Mouse (Mus musculus) thymus, postnatal 25 days (tissue): Measurements from ENCODE around the gene Astn2.

Source experiments
- DNase-seq: peaks from one replicate; pipeline ENCODE4 v3.0.0; 2022

Astn2 gene

DNA sequence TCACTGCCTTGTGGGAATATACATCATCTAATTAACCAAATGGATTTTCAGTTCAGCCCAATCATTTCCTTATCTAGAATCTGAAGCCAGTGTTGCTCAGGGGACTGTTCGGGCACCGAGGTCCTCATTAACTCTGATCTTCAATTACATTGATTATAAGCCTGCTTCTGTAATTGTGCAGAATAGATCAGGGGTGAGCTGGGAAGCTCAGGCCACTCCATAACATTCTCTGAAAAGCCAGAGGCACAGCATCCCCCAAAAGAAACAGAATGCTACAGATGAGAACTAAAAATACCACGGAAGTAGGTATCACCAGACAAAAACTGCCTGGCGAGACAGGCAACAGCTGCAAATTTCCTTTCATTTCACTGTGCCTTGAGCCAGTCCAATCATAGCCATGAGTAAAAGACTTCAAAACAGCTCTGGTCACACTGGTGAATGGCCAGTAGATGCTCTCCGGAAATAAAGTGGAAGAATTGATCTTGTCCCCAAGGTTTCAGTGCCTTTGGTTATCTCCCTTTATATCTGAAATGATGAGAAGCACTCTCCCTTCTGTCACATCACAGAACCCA, 445.1 kb downstream of the Astn2 start:
- DNase-seq, result no peak

DNA sequence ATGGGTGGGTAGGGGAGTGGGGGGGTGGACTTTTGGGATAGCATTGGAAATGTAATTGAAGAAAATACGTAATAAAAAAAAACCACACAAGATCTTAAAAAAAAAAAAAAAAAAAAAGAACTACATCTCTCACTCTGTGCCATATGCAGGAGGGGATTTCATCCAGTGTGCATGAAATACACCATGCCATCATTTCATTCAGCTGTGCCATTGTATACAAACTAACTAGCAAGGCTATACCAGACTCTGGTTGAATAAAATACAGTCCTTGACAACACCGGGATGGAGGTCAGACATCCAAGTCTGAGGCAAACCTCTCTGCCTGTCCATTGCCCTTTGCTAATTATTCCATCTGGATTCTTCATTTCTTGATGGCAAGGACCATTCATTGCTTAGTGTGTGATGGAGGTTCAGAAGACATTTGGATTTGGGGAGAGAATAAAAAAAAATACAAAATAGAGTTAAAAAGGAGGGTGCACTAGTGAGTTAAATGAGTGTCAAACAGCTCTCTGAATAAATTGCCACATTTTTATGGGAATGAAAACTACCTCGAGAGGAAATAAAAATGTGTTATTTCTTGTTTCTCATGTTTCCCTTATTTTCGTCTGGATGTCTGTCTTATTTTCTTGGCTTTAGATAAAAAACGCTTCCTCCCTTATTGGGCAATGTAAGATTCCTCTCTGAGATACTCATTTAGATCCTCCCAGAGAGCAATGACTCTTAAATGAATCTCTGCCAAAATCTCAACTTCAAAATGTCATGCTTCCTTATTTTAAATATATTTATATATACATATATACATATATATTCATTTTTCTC, 445.8 kb downstream of the Astn2 start:
- DNase-seq, result no peak

DNA sequence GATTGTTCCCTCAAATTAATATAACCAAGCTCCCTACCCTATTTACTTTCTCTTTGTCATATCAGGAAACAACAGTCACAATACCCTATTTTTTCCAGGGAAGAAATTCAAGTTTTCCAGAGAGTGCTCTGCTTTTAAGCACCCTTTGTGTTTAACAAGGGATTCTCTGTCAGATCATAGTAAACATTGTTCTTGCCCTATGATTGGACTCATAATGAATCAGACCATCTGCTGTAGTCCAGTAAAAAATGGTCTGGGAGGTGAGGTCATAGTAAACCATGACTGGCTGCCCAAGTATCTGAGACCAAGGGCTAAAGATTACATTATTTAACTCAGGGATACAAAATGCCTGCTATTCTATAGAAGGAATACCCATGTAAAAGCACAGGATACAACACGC, 452.5 kb downstream of the Astn2 start:
- DNase-seq, result no peak

DNA sequence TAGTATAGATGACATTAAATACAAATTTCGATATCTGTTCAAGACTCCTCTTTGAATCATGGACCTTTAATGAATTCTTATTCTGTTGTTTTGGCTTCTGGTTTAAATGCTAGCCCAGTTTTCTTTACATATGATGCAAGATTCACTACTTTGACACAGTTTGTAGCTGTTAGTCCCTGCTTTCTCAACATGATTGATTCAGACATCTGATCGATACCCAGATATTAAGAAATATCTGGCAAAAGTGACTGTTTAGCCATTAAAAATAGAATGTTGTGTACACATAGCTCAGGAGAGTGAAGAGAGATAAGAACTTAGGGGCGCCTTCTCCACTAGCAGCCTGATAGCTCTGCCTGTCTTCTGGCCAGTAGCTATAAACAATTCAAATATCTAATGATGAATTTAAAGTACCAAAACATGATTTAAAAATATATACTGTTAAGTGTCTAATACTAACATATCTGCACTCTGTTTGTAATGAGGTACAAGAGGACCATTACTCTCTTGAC, 457.2 kb downstream of the Astn2 start:
- no peak for DNase-seq

DNA sequence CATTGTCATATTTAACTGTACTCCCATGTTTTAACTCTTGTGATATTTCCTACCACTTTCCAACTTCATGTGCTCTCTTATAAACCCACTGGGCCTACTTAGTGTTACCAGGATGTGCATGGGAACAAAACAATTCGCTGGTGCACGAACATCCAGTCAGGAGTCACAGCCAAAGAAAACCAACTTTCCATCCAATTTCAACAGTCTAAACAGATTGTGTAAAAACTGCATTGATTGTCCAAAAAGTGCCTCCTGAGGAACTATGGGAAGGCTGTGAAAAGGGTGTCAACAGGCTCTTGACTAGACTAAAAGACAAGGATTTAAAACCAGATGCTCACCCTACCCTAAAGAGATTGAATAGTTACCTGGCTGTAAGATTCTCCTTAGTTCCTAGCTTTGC, 458.4 kb downstream of the Astn2 start:
- no peak for DNase-seq

DNA sequence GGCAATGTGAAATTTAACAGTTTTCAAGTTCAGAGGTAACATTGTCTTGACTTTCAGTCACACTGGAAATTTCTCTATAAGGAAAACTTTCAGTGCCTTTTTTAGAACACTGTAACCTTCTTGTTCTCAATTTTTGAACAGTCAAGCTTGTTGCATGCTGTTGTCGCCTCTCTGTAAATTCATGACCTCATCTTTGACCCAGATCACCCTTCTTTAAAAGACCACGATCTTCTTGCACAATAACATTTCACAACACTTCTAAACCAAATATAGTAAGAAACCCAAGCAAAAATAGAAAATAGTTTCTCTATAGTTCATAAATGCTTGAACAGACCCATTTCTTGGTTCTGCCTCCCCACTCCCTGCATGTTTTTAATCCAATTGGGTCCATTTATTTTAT, 473.5 kb downstream of the Astn2 start:
- no peak for DNase-seq

DNA sequence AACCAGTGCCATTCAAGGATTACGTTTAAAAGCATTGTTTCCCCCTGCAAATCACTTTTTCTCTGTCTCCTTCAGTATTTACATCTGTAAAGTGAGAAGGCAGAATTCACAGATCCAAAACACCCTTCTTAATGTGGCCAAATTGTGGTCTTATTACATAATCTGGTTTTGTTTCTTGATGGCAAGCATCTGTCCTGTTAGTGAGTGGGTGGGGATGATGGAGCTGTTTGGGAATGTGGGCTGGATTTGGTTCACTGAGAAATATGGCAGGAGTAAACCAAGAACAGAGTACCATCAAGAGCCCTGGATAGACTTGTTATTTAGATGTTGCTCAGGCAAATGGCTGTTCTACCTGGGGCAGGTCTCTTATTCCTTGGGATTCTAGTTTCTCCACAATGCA, 484.1 kb downstream of the Astn2 start:
- no peak for DNase-seq

DNA sequence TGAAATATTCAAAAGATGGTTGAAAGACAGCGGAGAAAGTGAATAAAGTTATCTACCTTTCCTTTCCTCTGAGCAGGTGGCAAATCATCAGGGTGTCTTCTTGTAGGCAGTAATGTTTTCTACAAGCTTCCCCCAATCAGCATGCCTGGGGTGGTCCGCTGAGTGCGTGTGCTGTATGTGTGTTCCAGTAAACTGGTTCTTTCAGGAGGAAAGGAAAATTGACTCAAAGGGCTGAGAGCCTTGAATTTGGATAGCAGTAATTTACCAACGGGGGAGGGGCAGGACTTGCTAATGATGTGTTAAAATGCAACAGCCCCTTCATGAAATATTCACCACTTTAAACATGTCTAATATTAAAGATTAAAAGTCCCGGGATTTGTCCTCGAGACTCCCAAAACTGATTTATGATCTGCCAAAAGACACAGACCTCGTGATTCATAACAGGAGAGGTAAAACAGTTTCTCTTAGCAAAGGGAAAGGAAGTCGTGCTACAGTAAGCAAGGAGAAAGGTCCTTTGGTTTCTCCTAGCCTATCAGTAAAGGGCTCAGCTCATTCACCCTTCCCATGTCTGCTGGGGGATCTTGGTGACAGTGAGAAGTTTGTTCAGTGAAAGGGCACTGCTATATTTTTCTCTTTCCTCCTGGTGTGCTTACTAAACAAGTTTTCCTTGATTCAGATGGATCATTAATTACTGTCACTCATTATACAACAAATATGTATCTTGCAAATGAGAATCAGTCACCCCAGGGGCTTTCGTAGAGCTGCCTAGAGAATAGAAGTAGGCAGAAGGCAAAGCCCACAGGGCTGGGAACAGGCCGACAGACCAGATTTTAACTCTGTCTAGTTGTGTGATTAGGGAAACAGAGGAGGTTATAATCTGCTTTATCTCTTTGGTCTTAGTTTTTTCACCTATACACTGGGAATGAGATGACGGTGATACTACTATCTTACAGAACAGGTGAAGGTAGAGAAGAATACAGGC, 488.1 kb downstream of the Astn2 start:
- DNase-seq, result no peak

DNA sequence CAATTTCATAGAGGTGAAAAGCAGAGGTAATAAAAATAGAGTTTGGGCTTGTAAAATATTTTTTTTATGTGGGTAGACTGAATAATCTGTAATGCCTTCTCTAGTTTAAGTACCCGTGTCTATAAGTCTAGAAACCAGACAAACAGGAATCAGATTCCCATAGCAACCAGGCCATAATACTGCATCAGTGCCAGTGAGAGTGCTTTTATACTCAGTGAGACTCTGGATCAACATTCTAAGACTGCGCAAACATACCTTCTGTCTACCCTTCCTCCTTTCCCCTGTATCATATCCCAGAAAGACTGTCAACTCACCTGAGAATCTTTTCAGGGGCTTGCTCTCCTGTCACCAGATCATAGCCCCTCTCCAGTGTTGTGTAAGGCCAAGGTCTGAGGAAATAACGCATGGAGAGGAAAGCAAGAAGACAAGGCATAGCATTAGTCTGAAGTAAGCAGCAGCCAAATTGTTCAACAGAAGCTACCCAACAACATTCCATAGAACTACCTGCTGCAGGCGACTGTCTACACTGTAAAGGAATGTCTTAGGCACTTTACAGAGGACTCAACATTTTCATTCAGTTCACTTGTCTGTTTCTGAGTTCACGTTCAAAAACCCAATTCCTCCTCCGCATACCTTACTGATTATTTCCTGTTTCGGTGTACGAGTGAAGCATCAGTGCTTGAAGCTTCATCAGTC, 492.0 kb downstream of the Astn2 start:
- DNase-seq, result no peak

DNA sequence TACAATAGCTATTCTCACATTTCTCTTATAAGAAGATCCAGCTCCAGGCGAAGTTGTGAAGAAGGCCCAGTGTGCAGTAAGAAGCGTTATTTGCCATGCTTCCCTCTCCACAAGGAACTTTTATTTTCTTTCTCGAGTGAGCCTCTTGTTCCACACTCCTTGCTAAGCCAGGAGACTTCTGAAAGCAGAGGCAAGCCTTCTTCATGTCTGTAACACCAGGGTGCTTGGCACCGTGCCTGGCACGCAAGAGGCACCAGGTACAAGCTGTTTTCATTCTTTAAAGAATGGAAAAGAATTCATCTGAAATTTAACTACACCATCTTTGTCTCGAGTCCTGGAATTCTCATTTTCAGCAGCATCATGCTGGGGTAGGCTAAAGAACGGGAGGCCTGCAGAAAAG, 496.8 kb downstream of the Astn2 start:
- no peak for DNase-seq

DNA sequence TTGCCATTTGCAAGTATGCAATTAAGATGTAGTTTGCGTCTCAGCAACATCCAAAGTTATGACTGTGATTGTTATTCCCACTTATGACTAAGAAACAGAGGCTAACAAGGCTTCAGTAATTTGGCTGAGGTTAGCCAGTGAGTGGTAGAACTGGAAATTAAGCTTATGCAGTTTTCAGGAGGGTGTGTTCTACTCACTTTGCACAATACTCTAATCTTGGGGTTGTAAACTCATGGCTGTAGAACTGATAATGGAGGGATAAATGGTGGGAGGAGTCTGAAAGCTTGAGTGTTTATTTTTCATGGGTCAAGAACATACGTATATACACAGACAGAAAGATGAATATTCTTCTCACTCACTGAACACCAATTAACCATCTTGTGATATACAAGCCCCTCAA, 499.4 kb downstream of the Astn2 start:
- DNase-seq, result no peak

DNA sequence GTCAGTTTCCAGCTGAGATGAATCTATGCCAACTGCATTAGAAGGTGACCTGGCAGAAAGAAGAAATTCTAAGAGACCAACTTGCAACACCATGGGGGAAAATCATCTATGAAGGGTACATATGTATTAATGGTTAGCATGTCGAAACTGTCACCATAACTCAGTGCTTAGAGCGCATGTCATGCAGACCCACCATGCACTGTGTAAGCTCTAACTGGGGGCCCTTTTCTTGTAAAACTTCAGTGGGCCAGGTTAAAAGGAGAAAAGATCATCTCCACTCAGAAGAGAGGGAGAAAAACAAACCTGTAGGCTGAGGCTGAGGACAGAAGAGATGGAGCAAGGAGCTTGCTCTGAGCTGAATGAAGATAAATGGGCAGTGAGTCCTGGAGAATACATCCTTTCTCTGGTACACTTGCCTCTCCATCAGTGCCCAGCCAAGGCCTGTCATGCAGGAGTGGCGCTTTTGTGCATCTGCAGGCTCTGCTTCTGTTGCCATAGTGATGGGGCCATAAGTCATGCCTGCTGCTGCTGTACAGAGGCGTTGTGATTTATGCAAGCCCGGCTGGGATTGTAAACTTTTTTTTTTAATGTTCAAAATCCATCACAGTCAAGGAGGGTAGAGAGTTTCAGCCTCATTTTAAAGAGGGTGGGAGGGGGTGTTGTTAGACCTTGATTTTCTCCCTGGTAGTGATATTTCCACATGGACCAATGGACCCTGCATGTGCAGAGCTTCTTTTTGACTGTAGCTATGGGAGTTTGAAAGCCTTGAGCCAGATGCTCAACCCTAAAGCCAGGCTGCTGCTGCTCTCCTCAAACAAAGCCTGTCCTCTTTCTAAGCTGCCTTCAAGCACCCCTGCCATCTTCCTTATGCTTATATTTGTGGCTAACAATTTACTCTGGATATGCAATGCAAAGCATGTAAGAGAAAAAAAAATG, 508.1 kb downstream of the Astn2 start:
- no peak for DNase-seq

DNA sequence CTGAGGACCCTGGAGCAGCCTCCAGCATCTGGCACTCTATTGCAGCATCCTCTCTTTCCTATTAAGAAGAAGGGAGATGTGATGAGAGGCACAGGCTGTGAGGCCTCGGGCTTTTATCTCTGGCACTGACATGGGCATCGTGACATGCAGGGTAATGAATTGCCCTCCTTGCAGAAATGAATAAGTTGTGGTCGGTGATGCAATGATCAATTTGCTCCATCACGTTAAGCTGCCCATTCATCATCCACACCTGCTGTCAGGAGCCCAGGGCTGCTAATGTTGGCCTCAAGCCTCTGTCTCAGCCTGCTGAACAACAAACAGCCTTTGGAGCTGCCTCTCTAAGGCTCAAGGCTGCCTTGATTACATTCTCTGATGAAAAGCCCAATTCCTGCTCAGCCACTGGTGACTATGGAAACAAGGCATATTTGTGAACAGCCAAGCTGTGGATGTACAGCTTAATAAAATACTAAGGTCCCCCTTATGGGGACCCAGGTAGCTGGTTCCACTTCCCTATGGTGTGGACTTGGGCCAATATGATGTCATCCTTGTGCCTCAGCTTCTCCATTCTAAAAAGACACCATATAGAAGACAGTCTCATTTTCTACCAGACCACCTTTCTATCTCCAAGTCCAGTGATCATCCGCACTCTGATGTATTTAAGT, 515.9 kb downstream of the Astn2 start:
- DNase-seq, result no peak

DNA sequence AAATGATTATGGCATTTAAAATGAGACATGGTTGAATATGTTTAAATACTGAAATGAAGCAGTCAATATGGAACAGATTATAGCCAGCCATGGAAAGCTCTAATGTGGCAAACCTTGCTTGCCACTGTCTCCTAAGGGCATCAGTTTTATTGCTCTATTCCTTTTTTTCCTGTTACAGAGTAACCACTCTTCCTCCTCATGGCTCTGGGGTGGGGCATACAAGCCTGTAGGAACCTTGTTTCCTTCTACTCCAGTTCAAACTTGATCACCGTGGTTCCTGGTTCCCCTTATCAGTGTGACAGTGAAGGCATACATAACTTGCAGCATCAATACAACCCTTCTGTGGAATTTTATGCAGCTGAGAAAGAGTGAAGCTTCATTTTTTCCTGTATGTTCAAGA, 517.5 kb downstream of the Astn2 start:
- DNase-seq, result no peak

DNA sequence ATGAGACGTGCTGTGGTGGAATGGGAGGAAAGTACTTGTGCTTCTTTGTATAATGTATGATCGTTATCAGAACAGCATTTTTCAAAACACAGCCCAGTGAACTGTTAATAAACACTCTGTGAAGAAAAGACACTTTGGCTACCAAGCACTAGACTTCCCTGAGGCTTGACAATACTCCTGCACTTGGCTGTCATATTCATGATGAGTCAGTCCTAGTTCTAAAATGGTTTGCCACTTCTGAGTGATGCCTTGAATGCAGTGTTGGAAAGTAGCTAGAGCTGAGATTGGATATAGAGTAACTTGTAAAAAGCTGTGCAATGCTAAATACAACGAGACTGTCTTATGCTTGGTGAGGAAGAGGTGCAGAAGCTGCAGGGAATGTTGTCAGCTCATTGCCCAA, 518.5 kb downstream of the Astn2 start:
- no peak for DNase-seq

DNA sequence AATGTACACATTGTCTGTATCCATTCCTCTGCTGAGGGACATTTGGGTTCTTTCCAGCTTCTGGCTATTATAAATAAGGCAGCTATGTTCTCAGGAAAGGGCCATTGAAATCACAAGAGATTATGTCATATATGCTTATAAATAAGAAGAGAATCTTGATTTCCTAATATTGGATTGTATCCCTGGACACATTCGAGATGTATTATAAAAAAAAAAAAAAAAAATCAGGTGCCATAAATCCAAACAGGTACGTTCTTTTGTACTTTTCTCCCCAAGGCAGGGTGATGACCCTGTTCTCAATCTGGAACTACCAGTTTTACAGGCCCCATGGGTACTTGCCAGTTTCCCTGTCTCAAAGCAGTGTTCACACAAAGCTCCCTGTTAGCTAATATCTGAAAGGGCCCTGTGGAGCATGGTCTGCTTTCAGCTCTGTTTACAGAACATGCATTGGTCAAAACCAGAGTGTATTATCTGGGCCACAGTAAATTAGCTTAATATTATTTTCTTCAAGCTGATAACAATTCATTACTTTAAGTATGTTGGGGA, 530.1 kb downstream of the Astn2 start:
- DNase-seq, result no peak

DNA sequence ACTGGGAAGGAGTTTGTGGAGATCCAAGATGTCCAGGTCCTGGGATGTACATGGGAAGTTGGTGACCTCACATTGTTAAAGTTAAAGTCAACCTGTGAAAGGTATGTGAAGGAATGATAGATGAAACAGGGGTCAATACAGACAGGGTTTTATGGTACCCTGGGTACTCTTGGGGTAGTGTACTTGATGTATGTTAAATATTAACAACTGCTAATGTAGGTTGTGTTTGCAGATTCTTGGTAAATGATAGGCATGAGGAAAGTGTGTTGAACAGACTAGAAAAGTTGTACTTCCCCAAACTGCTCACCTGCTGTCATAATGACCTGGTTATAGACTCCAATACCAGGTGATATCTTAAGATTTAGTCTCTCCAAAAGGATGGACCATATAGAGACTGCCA, 539.9 kb downstream of the Astn2 start:
- DNase-seq, result no peak

DNA sequence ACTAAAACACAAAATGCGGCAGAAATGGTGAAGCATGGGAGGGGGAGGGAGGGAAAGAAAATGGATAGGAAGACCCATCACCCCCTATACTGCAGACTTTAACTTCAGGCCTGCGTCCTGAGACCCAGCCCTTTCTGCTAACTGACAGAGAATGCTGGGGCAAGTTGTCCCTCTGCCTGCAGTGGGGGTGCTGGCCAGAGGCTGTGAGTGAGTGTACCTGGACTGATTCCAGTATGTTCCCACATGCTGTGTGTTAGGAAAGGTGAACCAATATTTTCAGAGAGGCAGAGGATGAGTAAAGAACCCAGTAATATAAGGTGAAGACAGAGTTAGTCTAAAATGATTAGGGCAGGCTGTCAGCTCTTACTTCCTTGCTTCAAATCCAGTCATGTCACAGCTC, 561.2 kb downstream of the Astn2 start:
- DNase-seq, result no peak

DNA sequence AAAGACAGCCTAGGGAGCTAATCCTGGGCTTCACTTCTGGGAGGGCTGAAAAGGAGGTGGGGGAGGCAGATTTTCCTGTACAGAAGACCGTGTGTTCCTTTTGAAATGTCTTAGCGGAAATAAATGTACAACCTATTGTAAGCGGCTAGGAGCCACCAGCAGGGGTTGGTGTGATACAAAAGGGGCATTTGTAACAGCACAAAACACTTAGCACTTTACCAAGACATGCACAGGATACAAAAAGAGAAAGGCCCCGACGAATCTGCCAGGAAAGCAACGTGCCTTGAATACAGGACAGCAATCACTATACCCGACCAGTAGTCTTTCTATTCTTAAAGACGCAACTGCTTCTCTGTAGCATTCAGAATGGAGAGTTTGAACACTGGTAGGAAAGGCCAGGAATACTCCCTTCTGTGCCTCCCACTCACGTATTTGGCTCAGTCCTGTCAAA, 564.8 kb downstream of the Astn2 start:
- DNase-seq, result no peak

DNA sequence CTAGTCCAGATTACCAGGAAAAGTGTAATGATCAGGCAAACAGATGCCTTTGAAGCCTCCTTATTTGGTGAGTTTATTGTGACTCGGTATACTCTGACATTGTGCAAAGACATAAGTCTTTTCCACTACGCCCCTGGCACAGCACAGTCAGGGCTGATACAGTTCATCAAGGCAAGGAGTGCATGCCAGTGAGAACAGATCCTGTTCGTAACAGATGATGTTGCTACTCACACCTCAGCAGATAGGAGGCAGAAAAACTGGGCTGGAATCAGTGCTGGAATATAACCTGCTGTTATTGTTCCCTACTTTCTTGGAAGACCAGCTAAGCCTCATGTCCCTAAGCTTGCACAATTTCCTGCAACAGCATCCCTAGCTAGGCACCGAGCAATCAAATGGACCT, 565.6 kb downstream of the Astn2 start:
- no peak for DNase-seq

DNA sequence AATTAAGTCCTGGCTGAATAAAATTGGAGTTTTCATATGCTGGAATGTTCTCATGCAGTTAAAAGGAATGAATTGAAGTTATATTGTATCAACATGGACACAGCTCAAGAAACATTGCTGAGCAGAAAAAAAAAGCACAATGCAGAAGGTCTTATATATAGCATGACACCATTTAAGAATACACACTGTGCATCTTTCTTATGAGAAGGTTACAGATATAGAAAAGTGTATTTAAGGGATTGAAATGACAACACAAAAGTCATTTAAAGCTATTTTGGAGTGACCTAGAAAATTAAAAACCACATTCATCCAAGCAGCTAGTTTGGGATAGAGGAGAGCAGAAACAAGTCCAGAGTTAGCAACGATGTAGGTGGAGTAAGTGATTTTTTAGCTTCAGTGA, 571.4 kb downstream of the Astn2 start:
- no peak for DNase-seq
